Mouse (Mus musculus) G1E-ER4 (cell line): Measurements from ENCODE around the gene Fcrl1. TPM values are rescaled to one million over a fixed set of nuclear protein-coding genes. Genes with fewer than 3 reads are reported as not detected.

Experiments used
- GATA1 ChIP-seq: IDR thresholded peaks from one replicate; pipeline ENCODE4 v1.8.0; 2012; ENCODE audit warnings: low read length, inconsistent platforms
- polyA plus RNA-seq: library from polyadenylated mRNA; stranded (reverse); fragments of >175 nt; gene quantifications from 2 replicates; pipeline ENCODE4 v1.2.3, GENCODE M21; 2012

The Fcrl1 gene
- polyA plus RNA-seq, 1 experiment, result not detected

GRCm38 (mm10) chr3:87401321-87401720 is 25.1 kb downstream of the Fcrl1 start:
- no peak for TF ChIP-seq GATA1

- TF ChIP-seq GATA1, result no peak
Measured at GRCm38 (mm10) chr3:87408171-87408570, 32.0 kb downstream of the Fcrl1 start.

GRCm38 (mm10) chr3:87409196-87409935 is 33.2 kb downstream of the Fcrl1 start:
- TF ChIP-seq GATA1, result no peak

- TF ChIP-seq GATA1, result no peak
Measured at GRCm38 (mm10) chr3:87410605-87411004, 34.4 kb downstream of the Fcrl1 start.

GRCm38 (mm10) chr3:87411150-87411549 is 35.0 kb downstream of the Fcrl1 start:
- TF ChIP-seq GATA1, result no peak

- no peak for TF ChIP-seq GATA1
Measured at GRCm38 (mm10) chr3:87420645-87421044, 44.5 kb downstream of the Fcrl1 start.

GRCm38 (mm10) chr3:87422386-87422910 is 46.3 kb downstream of the Fcrl1 start:
- TF ChIP-seq GATA1, result no peak

- no peak for TF ChIP-seq GATA1
Measured at GRCm38 (mm10) chr3:87435479-87435878, 59.3 kb downstream of the Fcrl1 start, which contains the start of gene Fcrl5. TSS of gene Fcrl5 (plus strand) at chr3:87435773.

GRCm38 (mm10) chr3:87440586-87440985 is 64.4 kb downstream of the Fcrl1 start:
- TF ChIP-seq GATA1, result no peak

- TF ChIP-seq GATA1, result no peak
Measured at GRCm38 (mm10) chr3:87443968-87444367, 67.8 kb downstream of the Fcrl1 start.

Other genes with a start within 250 kb of the Fcrl1 start
- not detected in 2 replicates for gene Kirrel, start 201.6 kb upstream of the Fcrl1 start, polyA plus RNA-seq
- gene Fcrls, start 112.6 kb upstream of the Fcrl1 start, polyA plus RNA-seq, result not detected in 2 replicates
- not detected in 2 replicates for gene Cd5l, start 18.5 kb upstream of the Fcrl1 start, polyA plus RNA-seq
- not detected in 2 replicates for gene Fcrl5, start 59.4 kb downstream of the Fcrl1 start, polyA plus RNA-seq
- 10.6 and 13.4 TPM in 2 replicates for gene Etv3, start 149.0 kb downstream of the Fcrl1 start, polyA plus RNA-seq
- 3.2 and 4.4 TPM in 2 replicates for gene Arhgef11, start 241.2 kb downstream of the Fcrl1 start, polyA plus RNA-seq